Mouse (Mus musculus) common myeloid progenitor, adult 5-6 weeks (primary cell): ENCODE results near the gene Chrdl2. TPM values are rescaled to one million over a fixed set of nuclear protein-coding genes. Genes with fewer than 3 reads are reported as not detected.

Source experiments
- ATAC-seq: replicated peaks from 2 replicates; pipeline ENCODE4 v1.8.0; 2016; ENCODE audit warnings: low read depth, mild to moderate bottlenecking, moderate TSS enrichment, inconsistent platforms; ENCODE audit not compliant: poor library complexity, severe bottlenecking
- total RNA-seq: library from RNA; stranded (forward); fragments of 200-1000, 187-1606 nt; gene quantifications from 2 replicates; pipeline ENCODE4 v1.2.3, GENCODE M21; 2017

Gene Chrdl2
- total RNA-seq, 1 experiment from 2014 or later: not detected

- ATAC-seq: no peak
Measured at GRCm38 (mm10) chr7:99982256-99983242, 23.4 kb upstream of the Chrdl2 start.

- ATAC-seq: peak; percentile 72
Measured at GRCm38 (mm10) chr7:99988725-99989124, 17.2 kb upstream of the Chrdl2 start.

GRCm38 (mm10) chr7:99989844-99990760 lies 15.9 kb upstream of the Chrdl2 start:
- ATAC-seq: no peak

GRCm38 (mm10) chr7:99990990-99991707 lies 14.8 kb upstream of the Chrdl2 start:
- no peak for ATAC-seq

- no peak for ATAC-seq
Measured at GRCm38 (mm10) chr7:99993159-99993558, 12.8 kb upstream of the Chrdl2 start.

GRCm38 (mm10) chr7:99995186-99995585 lies 10.8 kb upstream of the Chrdl2 start:
- ATAC-seq: 0 out of 2 replicates have a peak, but pooled peaks have one; percentile 22

GRCm38 (mm10) chr7:99998668-99999067 lies 7.3 kb upstream of the Chrdl2 start:
- ATAC-seq: no peak

- ATAC-seq: no peak; the same call in 1 of the 2 replicates
Measured at GRCm38 (mm10) chr7:100003781-100004180, 2.2 kb upstream of the Chrdl2 start.

- no peak for ATAC-seq
Measured at GRCm38 (mm10) chr7:100006411-100006810, 439 bp downstream of the Chrdl2 start.

- ATAC-seq: no peak
Measured at GRCm38 (mm10) chr7:100008765-100009164, 2.8 kb downstream of the Chrdl2 start.

GRCm38 (mm10) chr7:100009640-100010039 lies 3.7 kb downstream of the Chrdl2 start:
- ATAC-seq: peak; percentile 75

- ATAC-seq: no peak
Measured at GRCm38 (mm10) chr7:100010711-100011110, 4.7 kb downstream of the Chrdl2 start.

- ATAC-seq: peak; percentile 55
Measured at GRCm38 (mm10) chr7:100012085-100012484, 6.1 kb downstream of the Chrdl2 start.

GRCm38 (mm10) chr7:100012515-100012914 lies 6.5 kb downstream of the Chrdl2 start:
- peak; percentile 19; the same call in 1 of the 2 replicates for ATAC-seq

- no peak for ATAC-seq
Measured at GRCm38 (mm10) chr7:100014123-100014600, 8.2 kb downstream of the Chrdl2 start.

GRCm38 (mm10) chr7:100017056-100017455 lies 11.1 kb downstream of the Chrdl2 start:
- no peak for ATAC-seq

- ATAC-seq: no peak
Measured at GRCm38 (mm10) chr7:100027353-100027752, 21.4 kb downstream of the Chrdl2 start.

GRCm38 (mm10) chr7:100029307-100029706 lies 23.3 kb downstream of the Chrdl2 start:
- ATAC-seq: peak; percentile 73

GRCm38 (mm10) chr7:100030996-100031749 lies 25.2 kb downstream of the Chrdl2 start:
- ATAC-seq: no peak
